Mouse (Mus musculus) testis, adult 2 months (tissue): ENCODE measurements around the gene Aldh9a1.

Experiments used
- CTCF ChIP-seq: fragments of 200-500 bp; IDR thresholded peaks from 2 replicates; pipeline ENCODE4 v1.5.1; 2012; ENCODE audit warnings: low read depth, mild to moderate bottlenecking, inconsistent platforms, low read length, moderate library complexity; ENCODE audit not compliant: control insufficient read depth, insufficient read depth, insufficient replicate concordance
- POLR2A ChIP-seq: fragments of 200-500 bp; IDR thresholded peaks from 2 replicates; pipeline ENCODE4 v1.6.1; 2012; ENCODE audit warnings: low read depth, mild to moderate bottlenecking, inconsistent platforms, low read length, moderate library complexity; ENCODE audit not compliant: control insufficient read depth

GRCm38 (mm10) chr1:167411991-167412715 is 62.4 kb downstream of the Aldh9a1 start:
- no peak for TF ChIP-seq CTCF
- TF ChIP-seq POLR2A, result no peak
